Mouse (Mus musculus): Measurements from ENCODE around the gene Cdc45. TPM values are rescaled to one million over a fixed set of nuclear protein-coding genes. Genes with fewer than 3 reads are reported as not detected.

Gene Cdc45
- 8.8 TPM for polyA plus RNA-seq (2017; shearing (Covaris generic))

DNA sequence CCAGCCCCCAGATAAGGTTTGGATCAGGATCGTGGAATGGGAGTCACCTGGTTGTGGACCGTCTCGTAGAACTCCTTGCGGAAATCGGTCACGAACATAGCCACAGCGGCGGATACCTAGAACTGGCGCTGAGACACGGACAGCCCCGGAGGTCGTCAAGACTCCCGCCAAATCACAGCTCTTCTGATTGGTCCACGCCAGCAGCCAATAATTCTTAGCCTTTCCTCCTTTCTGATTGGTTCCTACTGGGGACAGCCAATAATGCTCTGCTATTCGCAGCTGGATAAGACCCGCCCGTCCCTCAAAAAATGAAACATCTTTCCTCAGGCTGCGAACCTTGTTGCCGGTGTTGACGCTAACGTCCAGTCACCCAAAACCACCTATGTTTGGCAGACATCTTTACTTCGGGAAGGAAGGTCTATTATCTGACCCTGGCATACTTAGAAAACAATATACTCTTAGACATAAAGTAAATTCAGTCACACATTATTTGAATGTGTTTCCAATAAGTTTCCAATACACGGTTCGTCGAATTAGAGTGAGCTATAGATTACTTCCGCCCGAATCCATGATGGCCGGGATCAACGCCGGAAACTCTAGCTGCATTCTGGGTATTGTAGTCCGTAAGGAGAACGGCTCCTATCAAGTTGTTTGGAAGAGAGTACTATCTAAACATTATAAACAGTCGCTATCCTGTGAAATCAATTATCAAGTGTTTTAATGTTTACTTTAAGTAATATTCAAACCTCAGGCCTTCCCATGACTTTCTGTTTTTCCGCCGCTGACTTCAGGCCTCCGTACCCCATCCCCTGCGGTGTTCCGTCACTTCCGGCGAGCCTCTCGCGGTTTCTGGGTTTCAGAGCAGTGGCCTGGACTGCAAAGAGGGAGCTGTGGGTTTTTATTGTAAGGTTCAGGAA, at the start of gene Cdc45, which contains the start of gene Ufd1:
Gene Cdc45 (minus strand): TSS at position 520 of the 917 bp plus-strand sequence.
Gene Ufd1 (plus strand): TSS at position 312 of the 917 bp plus-strand sequence.

DNA sequence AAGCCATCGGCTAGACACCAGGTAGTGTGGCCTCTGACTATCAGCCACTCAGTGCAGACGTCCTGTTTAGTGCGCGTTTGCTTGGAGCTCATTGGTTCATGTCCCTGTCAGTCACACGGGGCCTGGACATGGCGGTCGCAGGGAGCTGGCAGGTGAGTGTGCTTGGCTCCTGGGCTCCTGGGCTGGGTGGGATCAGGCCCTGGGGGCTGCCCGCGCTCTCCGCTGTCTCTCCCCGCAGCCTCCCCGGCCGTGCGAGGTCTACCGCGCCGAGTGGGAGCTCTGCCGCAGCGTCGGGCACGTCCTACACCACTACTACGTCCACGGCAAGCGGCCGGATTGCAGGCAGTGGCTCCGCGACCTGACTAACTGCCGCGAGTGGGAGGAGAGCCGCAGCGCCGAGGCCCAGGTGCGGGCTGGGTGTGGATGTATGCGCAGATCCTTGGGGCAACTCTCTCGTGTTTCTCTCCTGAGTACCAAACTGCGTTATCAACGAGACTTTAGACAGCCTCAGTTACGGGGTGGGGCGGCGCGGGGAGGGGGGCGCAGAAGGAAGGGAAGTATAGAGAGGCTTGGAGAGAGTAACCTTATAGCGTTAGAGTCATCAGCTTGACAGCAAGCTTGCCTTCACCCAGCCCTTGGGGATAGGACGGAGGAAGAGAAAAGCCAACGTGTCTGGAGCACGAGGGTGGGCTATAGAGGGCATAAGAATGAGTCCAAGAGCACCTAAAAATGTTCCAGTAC, 24.9 kb upstream of the Cdc45 start, which contains the start of the genes 2510002D24Rik and Gm28539:
Gene 2510002D24Rik (plus strand): TSS at position 111 of the 741 bp plus-strand sequence.
Gene Gm28539 (plus strand): TSS at position 117 of the 741 bp plus-strand sequence.

DNA sequence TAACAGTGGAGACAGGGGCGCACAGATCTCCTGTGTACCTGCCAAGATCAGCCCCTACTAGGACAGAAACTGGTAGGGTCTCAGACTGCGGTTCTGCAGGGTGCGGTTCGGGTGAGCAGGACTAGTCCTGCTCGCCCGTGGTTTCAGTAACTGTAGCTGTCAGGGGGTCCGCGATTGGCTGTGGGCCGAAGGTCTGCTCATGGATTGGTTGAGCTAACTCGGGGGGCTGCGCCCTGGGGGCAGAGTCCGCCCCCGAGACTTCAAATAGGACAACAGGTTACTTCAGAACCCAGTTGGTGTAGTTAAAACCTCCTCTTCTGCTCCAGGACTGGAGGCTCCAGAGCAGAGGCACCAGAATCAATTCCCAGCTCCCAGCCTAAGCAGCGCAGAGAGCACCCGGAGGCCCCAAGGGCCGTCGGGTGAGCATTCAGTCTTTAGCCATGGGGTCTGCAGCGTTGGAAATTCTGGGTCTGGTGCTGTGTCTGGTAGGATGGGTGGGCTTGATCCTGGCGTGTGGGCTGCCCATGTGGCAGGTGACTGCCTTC, 35.2 kb downstream of the Cdc45 start, which contains the start of gene Cldn5:
Gene Cldn5 (plus strand): TSS at position 292 of the 545 bp plus-strand sequence.

Other genes starting within 250 kb of the Cdc45 start
- not detected for gene Tbx1, start 221.3 kb downstream of the Cdc45 start, polyA plus RNA-seq (2017; shearing (Covaris generic))
- not detected for gene Gp1bb, start 189.6 kb downstream of the Cdc45 start, polyA plus RNA-seq (2017; shearing (Covaris generic))
- not detected for gene Gm49601, start 185.6 kb downstream of the Cdc45 start, polyA plus RNA-seq (2017; shearing (Covaris generic))
- gene Sept5, start 182.0 kb downstream of the Cdc45 start, polyA plus RNA-seq (2017; shearing (Covaris generic)): 0.77 TPM
- gene Cldn5, start 35.1 kb downstream of the Cdc45 start, polyA plus RNA-seq (2017; shearing (Covaris generic)): 0.21 TPM
- gene Ufd1, start 208 bp downstream of the Cdc45 start, polyA plus RNA-seq (2017; shearing (Covaris generic)): 149 TPM
- 95.2 TPM for gene 2510002D24Rik, start 24.6 kb upstream of the Cdc45 start, polyA plus RNA-seq (2017; shearing (Covaris generic))
- gene Gm28539, start 24.6 kb upstream of the Cdc45 start, polyA plus RNA-seq (2017; shearing (Covaris generic)): not detected
- gene Mrpl40, start 64.9 kb upstream of the Cdc45 start, polyA plus RNA-seq (2017; shearing (Covaris generic)): 82.3 TPM
- 6.5 TPM for gene Hira, start 65.0 kb upstream of the Cdc45 start, polyA plus RNA-seq (2017; shearing (Covaris generic))